Mouse (Mus musculus) T-cell, adult 66 days (primary cell): ENCODE results near the gene Sertad1. TPM values are rescaled to one million over a fixed set of nuclear protein-coding genes. Genes with fewer than 3 reads are reported as not detected.

Experiments
- total RNA-seq, 2 experiments: library from RNA; stranded (reverse); gene quantifications; 3 replicates in 1 of 2; 4 replicates in 1 of 2; pipeline ENCODE4 v1.2.4; 2023

Gene Sertad1
- 10 to 100 TPM; 32.9 to 42.1 TPM for total RNA-seq

DNA sequence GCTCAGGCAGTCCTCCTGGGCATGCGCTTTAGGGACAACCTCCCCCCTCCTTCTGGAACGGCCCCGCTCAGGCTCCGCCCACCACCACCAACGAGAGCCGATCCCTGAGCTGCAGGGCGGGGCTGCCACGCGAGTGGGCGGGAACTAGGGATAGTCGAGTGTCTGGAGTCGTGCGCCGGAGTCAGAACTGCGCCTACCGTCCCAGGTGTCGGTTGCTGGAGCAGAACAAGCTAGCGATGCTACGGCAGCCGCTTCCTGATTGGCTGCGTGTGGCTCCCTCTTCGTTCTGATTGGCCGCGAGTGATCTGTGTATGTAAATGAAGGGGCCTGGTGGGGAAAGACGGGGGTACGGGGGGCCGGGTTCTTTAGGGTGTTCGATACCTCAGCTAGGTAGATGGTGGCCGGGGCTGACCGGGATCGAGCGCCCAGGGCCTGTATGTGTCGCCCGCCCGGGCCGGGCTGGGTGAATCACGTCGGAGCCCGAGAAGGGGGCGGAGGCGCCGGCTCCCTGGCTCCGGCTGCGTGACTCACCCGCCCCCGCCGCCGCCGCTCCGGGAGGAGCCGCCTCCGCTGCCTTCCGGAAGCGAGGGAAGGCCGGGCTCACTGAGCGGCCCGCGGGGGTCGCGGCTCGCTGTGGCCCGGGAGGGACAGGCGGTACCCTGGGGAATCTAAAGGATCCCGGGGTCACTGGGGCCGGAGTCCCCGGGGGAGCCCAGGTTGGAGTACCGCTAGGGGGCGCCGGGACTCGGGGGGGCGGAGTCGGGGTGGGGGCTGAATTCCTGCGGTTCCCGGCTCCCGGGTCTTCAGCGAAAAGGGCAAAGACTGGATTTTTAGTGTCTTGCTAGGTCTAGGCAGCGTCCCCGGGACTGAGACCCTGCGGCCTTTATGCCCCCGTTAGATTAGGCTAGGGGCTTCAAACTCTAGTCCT, at the start of gene Sertad1:
Gene Sertad1, plus strand, starts transcription at position 141 of the 928 bp plus-strand sequence.

DNA sequence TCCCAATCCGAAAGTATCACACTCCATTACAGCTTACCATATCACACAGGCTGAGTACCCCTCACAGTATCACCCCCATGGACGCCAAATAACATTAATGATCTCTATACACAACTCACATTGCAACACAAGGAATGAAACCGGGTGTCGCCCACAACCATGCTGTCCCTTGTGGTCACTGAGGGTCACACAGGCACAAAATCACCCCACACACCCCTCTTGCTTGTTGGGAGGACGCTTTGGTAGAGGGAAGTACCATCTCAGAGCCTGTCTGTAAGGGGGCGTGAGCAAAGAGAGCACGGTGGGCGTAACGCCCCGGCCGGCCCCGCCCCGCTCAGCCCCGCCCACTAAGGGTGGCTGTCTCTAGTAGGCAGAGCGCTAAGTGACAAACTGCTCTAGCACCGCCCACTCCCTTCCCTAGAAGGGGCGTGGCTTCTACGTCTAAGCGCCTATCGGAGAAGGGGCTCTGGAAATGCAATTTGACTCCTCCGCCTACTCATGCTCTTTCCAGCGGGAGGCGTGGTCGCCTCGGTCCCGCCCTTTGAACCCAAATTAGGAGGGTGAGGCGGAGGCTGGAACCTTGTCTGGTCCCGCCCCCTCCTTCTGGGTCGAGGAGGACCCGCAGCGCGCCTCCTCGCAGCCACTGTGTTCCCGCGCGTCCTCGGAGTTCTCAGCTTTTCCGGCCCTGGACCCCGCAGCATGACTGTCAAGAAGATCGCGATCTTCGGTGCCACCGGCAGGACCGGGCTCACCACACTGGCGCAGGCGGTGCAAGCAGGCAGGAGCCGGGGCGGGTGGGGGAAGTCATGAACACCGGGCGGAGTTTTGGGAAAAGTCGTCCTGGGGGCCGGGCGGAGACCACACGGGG, 39.1 kb upstream of the Sertad1 start, which contains the start of the genes Sptbn4 and Blvrb:
Gene Sptbn4, minus strand, starts transcription at position 268 of the 868 bp plus-strand sequence.
Gene Blvrb, plus strand, starts transcription at position 560 of the 868 bp plus-strand sequence.

DNA sequence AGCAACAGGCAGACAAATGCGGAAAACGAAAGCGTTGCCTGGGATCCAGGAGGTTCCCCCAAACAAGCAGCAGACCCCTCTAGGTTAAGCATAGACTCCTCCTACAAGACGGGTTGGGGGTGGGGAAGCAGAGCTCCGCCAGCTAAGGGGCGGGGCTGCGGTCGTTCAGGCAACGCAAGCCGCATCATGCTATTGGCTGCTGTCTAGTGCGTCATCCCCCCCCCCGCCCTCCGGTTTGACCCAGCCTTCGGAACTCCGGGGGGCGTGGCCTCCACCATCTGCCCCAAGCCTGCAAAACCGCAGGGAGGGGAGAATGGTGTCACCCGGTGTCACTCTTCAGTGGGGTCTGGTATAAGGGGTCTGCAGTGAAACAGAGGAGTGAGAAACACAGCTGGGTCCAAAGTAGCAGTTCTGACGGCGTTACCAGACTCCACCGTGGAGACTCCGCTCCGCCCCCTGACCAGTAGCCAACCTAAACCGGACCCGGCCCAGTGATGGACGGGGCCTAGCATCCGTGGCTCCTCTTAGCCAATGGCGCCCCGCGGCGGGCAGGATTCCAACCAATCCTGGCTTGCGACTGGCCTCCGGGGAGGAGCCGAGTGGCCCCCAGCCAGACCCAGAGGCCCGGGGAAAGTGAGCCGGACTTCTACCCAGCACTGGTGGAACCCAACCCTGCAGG, 13.4 kb upstream of the Sertad1 start, which contains the start of gene Sertad3:
Gene Sertad3, plus strand, starts transcription at position 613 of the 679 bp plus-strand sequence.

DNA sequence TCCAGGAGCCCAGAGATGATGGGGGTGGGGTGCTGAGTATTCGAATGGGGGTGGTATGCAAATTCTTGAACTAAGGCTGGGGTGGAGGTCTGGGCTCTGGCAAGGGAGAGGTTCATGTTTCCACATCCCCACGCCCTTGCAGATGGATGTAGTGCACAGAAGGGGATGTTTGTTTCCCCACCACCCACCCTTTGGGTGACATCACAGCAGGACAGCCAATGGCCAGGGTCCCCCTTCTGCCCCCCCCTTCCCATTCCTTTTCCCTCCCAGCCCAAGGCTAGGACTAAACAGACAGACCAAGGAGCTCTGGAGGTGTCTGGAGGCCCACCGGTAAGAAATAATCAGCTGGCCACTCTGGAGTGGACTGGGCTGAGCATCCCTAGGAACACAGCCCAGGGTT, 12.3 kb downstream of the Sertad1 start, which contains the start of gene Prx:
Gene Prx, plus strand, starts transcription at position 289 of the 400 bp plus-strand sequence.

DNA sequence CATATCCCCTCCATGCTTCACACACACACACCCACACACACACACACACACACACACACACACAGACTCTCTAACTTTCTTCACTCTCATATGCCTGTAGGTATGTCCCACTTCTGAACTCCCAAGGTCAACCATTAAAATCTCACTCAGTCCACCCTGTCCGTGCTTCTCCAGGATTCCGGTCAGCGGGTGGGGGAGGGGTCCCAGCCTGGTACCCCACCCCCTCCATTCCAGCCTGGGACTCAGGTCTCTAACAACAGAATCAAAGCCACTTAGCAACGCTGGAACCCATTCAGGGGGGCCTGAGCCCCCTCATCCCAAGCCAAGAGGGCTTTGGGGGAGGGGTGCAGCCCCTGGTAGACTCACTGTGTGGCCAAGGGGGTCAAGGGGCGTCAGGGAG, 36.3 kb downstream of the Sertad1 start, which contains the start of gene Hipk4:
Gene Hipk4, plus strand, starts transcription at position 301 of the 400 bp plus-strand sequence.

Other genes starting within 250 kb of the Sertad1 start
- gene Numbl, start 228.5 kb upstream of the Sertad1 start, total RNA-seq, result 1 to 10 TPM; 2.2 to 3.0 TPM
- gene Ltbp4, start 149.2 kb upstream of the Sertad1 start, total RNA-seq, result under 1 TPM; 0.56 to 0.90 TPM
- 10 to 100 TPM; 80.3 to 82.3 TPM for gene Shkbp1, start 130.9 kb upstream of the Sertad1 start, total RNA-seq
- gene Gm20479, start 129.5 kb upstream of the Sertad1 start, total RNA-seq, result 1 to 10 TPM; 1.4 to 6.8 TPM
- gene Sptbn4, start 39.2 kb upstream of the Sertad1 start, total RNA-seq, result not detected
- gene Blvrb, start 38.9 kb upstream of the Sertad1 start, total RNA-seq, result 10 to 100 TPM; 11.0 to 13.4 TPM
- 10 to 100 TPM; 13.1 to 15.4 TPM for gene Sertad3, start 13.1 kb upstream of the Sertad1 start, total RNA-seq
- 1 to 10 TPM; 1.5 to 1.6 TPM for gene Prx, start 12.4 kb downstream of the Sertad1 start, total RNA-seq
- gene Hipk4, start 36.4 kb downstream of the Sertad1 start, total RNA-seq, result under 1 TPM; 0.21 to 0.55 TPM
- gene Pld3, start 66.3 kb downstream of the Sertad1 start, total RNA-seq, result 100 to 1,000 TPM; 117 to 120 TPM
- 10 to 100 TPM; 23.2 to 28.0 TPM for gene 2310022A10Rik, start 66.3 kb downstream of the Sertad1 start, total RNA-seq
- 100 to 1,000 TPM; 142 to 145 TPM for gene Akt2, start 104.6 kb downstream of the Sertad1 start, total RNA-seq
- gene Ttc9b, start 167.0 kb downstream of the Sertad1 start, total RNA-seq, result under 1 TPM in 1 of 2 experiments, not detected in 1; 0.35 TPM
- 10 to 100 TPM; 14.4 to 21.8 TPM for gene Map3k10, start 187.7 kb downstream of the Sertad1 start, total RNA-seq
- 1 to 10 TPM; 1.3 to 1.9 TPM for gene Zfp607b, start 202.4 kb downstream of the Sertad1 start, total RNA-seq
- 10 to 100 TPM; 14.3 to 20.1 TPM for gene Zfp60, start 244.5 kb downstream of the Sertad1 start, total RNA-seq